19 mouse cellular contexts compared by ENCODE assay signal in the genomic region with DNA sequence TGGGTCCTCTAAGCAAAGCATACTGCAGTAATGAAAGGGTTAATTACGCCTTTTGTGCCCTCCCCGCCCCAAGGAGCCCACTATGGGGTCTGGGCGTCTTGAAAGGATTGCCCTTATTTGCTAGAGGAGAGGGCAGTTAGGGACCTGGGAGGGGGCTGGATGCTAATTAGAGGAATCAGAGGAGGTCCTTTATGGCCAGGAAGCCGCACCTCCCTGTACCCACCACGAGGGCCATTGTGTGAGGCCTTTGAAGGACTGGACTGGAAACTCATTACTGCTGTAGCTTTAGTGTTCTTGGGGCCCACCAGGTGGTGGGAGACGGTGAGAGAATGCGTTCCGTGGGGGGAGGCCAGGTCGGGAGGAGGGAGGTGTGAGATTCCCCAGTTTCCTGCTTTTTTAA. TPM values are rescaled to one million over a fixed set of nuclear protein-coding genes. Genes with fewer than 3 reads are reported as not detected.
DNase-seq lines count a peak whose midpoint lies in the region; ATAC-seq and TF ChIP-seq lines count a peak whose summit lies in the region.
"Had no signal": no experiment of that assay in that cellular context is flagged by ENCODE, and none has a peak within 500 bp of the region (broad histone marks: within the 10 kb centered on the region; RNA-seq: fewer than 3 reads in every experiment).

No protein-coding gene starts in this region.

- peaks cover 89% of the 10 kb centered on the region for H3K27me3 ChIP-seq in forebrain, embryonic 10.5 days (ENCODE audit: poor library complexity, severe bottlenecking)
- H3K27me3 ChIP-seq in forebrain, postnatal 0 days (ENCODE audit: insufficient read depth, low read length), result no peaks in the 10 kb centered on the region
- H3K27me3 ChIP-seq in midbrain, embryonic 16.5 days (ENCODE audit: control insufficient read depth, insufficient read depth, low read depth, low read length), result no peaks in the 10 kb centered on the region
- peaks cover 34% of the 10 kb centered on the region for H3K27me3 ChIP-seq in intestine, postnatal 0 days (replicated peaks; ENCODE audit: control insufficient read depth, insufficient read depth, low read length)

- H3K4me3 ChIP-seq in forebrain, embryonic 10.5 days, result peak overlapping the region; percentile 93
- H3K4me3 ChIP-seq in forebrain, postnatal 0 days (ENCODE audit: low read depth, low read length), result no peak overlapping the region
- H3K4me3 ChIP-seq in midbrain, embryonic 16.5 days (ENCODE audit: low read depth, low read length), result no peak overlapping the region
- no peak overlapping the region for H3K4me3 ChIP-seq in intestine, postnatal 0 days (ENCODE audit: low read depth, low read length)
- H3K4me3 ChIP-seq: embryonic facial prominence, embryonic 15.5 days; heart, embryonic 15.5 days; limb, embryonic 15.5 days had no signal

- no peak overlapping the region for H3K9ac ChIP-seq in forebrain, postnatal 0 days
- peak overlapping the region; percentile 30; the same call in 1 of the 2 replicates for H3K9ac ChIP-seq in midbrain, embryonic 16.5 days (ENCODE audit: low read depth, low read length)
- no peak overlapping the region for H3K9ac ChIP-seq in intestine, postnatal 0 days (ENCODE audit: low read depth, low read length)
- H3K9ac ChIP-seq: embryonic facial prominence, embryonic 15.5 days; heart, embryonic 15.5 days; limb, embryonic 15.5 days had no signal

- H3K9me3 ChIP-seq in forebrain, embryonic 10.5 days, result no peaks in the 10 kb centered on the region
- H3K9me3 ChIP-seq in forebrain, postnatal 0 days (ENCODE audit: low read length), result no peaks in the 10 kb centered on the region
- no peaks in the 10 kb centered on the region for H3K9me3 ChIP-seq in midbrain, embryonic 16.5 days (replicated peaks; ENCODE audit: control insufficient read depth, low read length, poor library complexity, severe bottlenecking)
- H3K9me3 ChIP-seq in intestine, postnatal 0 days (ENCODE audit: control insufficient read depth), result no peaks in the 10 kb centered on the region
- H3K9me3 ChIP-seq: embryonic facial prominence, embryonic 15.5 days; heart, embryonic 15.5 days; limb, embryonic 15.5 days had no signal

- peak overlapping the region; percentile 100 for H3K27ac ChIP-seq in forebrain, embryonic 10.5 days
- no peak overlapping the region for H3K27ac ChIP-seq in forebrain, postnatal 0 days (ENCODE audit: low read depth, low read length)
- H3K27ac ChIP-seq in midbrain, embryonic 16.5 days (ENCODE audit: low read length), result peak overlapping the region; percentile 51
- H3K27ac ChIP-seq in intestine, postnatal 0 days (ENCODE audit: low read depth, low read length), result no peak overlapping the region
- H3K27ac ChIP-seq: embryonic facial prominence, embryonic 15.5 days; heart, embryonic 15.5 days; limb, embryonic 15.5 days had no signal

- H3K4me1 ChIP-seq in forebrain, embryonic 10.5 days, result peaks cover 100% of the 10 kb centered on the region
- peaks cover 65% of the 10 kb centered on the region for H3K4me1 ChIP-seq in forebrain, postnatal 0 days (ENCODE audit: insufficient read depth)
- peaks cover 91% of the 10 kb centered on the region for H3K4me1 ChIP-seq in midbrain, embryonic 16.5 days (ENCODE audit: control insufficient read depth, insufficient read depth, low read length)
- no peaks in the 10 kb centered on the region for H3K4me1 ChIP-seq in intestine, postnatal 0 days (replicated peaks; ENCODE audit: control insufficient read depth, insufficient read depth, low read length)

- DNase-seq in forebrain, embryonic 10.5 days (ENCODE audit: extremely low spot score, low spot score), result peak; percentile 76
- DNase-seq in forebrain, postnatal 0 days, result no peak
- peak; percentile 71 for DNase-seq in brain, embryonic 14.5 days (ENCODE audit: low read depth)
- peak; percentile 63 for DNase-seq in forelimb bud, embryonic 11.5 days (ENCODE audit: low read depth, low spot score)
- DNase-seq in left cerebral cortex, postnatal 36 days (ENCODE audit: low spot score in 2 of 2), result no peak
- DNase-seq in thymus, adult 18-20 months, result no peak
- DNase-seq: adrenal gland, adult 8-10 months; cerebellum, adult 18-20 months; kidney, adult 18-20 months; lung, postnatal 36 days had no signal

- peaks cover 14% of the 10 kb centered on the region for H3K36me3 ChIP-seq in forebrain, embryonic 10.5 days (replicated peaks)
- H3K36me3 ChIP-seq in forebrain, postnatal 0 days (ENCODE audit: insufficient read depth), result no peaks in the 10 kb centered on the region
- no peaks in the 10 kb centered on the region for H3K36me3 ChIP-seq in midbrain, embryonic 16.5 days (ENCODE audit: control insufficient read depth, insufficient read depth, low read length)
- no peaks in the 10 kb centered on the region for H3K36me3 ChIP-seq in intestine, postnatal 0 days (ENCODE audit: control insufficient read depth, insufficient read depth)
- H3K36me3 ChIP-seq: embryonic facial prominence, embryonic 15.5 days; heart, embryonic 15.5 days; limb, embryonic 15.5 days had no signal

- intact Hi-C loops in left cerebral cortex, postnatal 36 days (cut with DNase I), result no loop called here

- TF ChIP-seq CTCF in forebrain, postnatal 0 days (IDR thresholded peaks at IDR 0.05; ENCODE audit: low read depth), result no peak
- TF ChIP-seq CTCF in brain, embryonic 14.5 days (IDR thresholded peaks at IDR 0.05; ENCODE audit: borderline replicate concordance, extremely low read depth, insufficient read depth, insufficient read length), result peak; percentile 25; the same call in 1 of the 2 replicates
- TF ChIP-seq CTCF in intestine, postnatal 0 days (IDR thresholded peaks at IDR 0.05; ENCODE audit: low read depth), result no peak

- no peak overlapping the region for H3K4me2 ChIP-seq in forebrain, postnatal 0 days (ENCODE audit: low read depth)
- H3K4me2 ChIP-seq in midbrain, embryonic 16.5 days (ENCODE audit: low read length), result peak overlapping the region; percentile 15
- H3K4me2 ChIP-seq in intestine, postnatal 0 days (replicated peaks; ENCODE audit: low read depth), result no peak overlapping the region
- H3K4me2 ChIP-seq: embryonic facial prominence, embryonic 15.5 days; heart, embryonic 15.5 days; limb, embryonic 15.5 days had no signal

- no peak for ATAC-seq in forebrain, postnatal 0 days
- no peak for ATAC-seq in midbrain, embryonic 16.5 days
- ATAC-seq in intestine, postnatal 0 days, result no peak

- TF ChIP-seq POLR2A in brain, embryonic 14.5 days (IDR thresholded peaks at IDR 0.05; ENCODE audit: borderline replicate concordance, extremely low read depth, insufficient read depth, insufficient read length, poor library complexity, severe bottlenecking), result no peak

- 2% methylated on average over 9 of the region's 9 CpGs for WGBS in forebrain, embryonic 10.5 days
- 5% methylated on average over 9 of the region's 9 CpGs for WGBS in forebrain, postnatal 0 days
- 4% methylated on average over 9 of the region's 9 CpGs for whole genome bisulfite sequencing in midbrain, embryonic 16.5 days
- WGBS in intestine, postnatal 0 days, result 26% methylated on average over 9 of the region's 9 CpGs

RNA-seq across cellular contexts. Expression of a gene that starts 6.4 kb away (rescaled TPM):
- 1.8 and 3.3 TPM in 2 replicates for polyA plus RNA-seq in forebrain, embryonic 10.5 days (2016; fragmentation: Nextera tagmentation; extraction: Ambion mirVana)
- total RNA-seq in forebrain, postnatal 0 days (2014; rRNA removed), result 3.4 and 5.0 TPM in 2 replicates
- 0.31 and 0.48 TPM in 2 replicates for polyA plus RNA-seq in forebrain, postnatal 0 days (2015; fragmentation: Nextera tagmentation; extraction: Ambion mirVana)
- polyA plus RNA-seq in brain, embryonic 14.5 days (2012; rRNA removed), result 21.7 and 23.3 TPM in 2 replicates
- polyA plus RNA-seq in midbrain, embryonic 16.5 days (2015; fragmentation: Nextera tagmentation; extraction: Ambion mirVana), result 2.8 and 4.0 TPM in 2 replicates
- not detected in 2 replicates for polyA plus RNA-seq in intestine, postnatal 0 days (2015; fragmentation: Nextera tagmentation; extraction: Ambion mirVana)
- total RNA-seq in left cerebral cortex, postnatal 36 days (2021), result 1 to 10 TPM; 5.4 to 6.2 TPM
- total RNA-seq: gastrocnemius, adult 18-20 months; neutrophil, adult 5-6 weeks had no signal
- polyA plus RNA-seq: heart, embryonic 15.5 days; small intestine, adult 2 months had no signal

RNA-seq across cellular contexts. Expression of a gene that starts 6.4 kb away (rescaled TPM):
- 4.1 and 4.2 TPM in 2 replicates for polyA plus RNA-seq in forebrain, embryonic 10.5 days (2016; fragmentation: Nextera tagmentation; extraction: Ambion mirVana)
- total RNA-seq in forebrain, postnatal 0 days (2014; rRNA removed), result 13.3 and 14.9 TPM in 2 replicates
- polyA plus RNA-seq in forebrain, postnatal 0 days (2015; fragmentation: Nextera tagmentation; extraction: Ambion mirVana), result 14.7 and 15.1 TPM in 2 replicates
- polyA plus RNA-seq in brain, embryonic 14.5 days (2012; rRNA removed), result 22.9 and 25.1 TPM in 2 replicates
- polyA plus RNA-seq in midbrain, embryonic 16.5 days (2015; fragmentation: Nextera tagmentation; extraction: Ambion mirVana), result 16.2 and 18.0 TPM in 2 replicates
- polyA plus RNA-seq in intestine, postnatal 0 days (2015; fragmentation: Nextera tagmentation; extraction: Ambion mirVana), result 0.08 TPM in 1 of 2 replicates, not detected in the other
- total RNA-seq in left cerebral cortex, postnatal 36 days (2021), result 1 to 10 TPM; 6.3 to 6.4 TPM
- total RNA-seq: gastrocnemius, adult 18-20 months; neutrophil, adult 5-6 weeks had no signal
- polyA plus RNA-seq: heart, embryonic 15.5 days had no signal

RNA-seq across cellular contexts. Expression of a gene that starts 31.9 kb away (rescaled TPM):
- not detected in 2 replicates for polyA plus RNA-seq in forebrain, embryonic 10.5 days (2016; fragmentation: Nextera tagmentation; extraction: Ambion mirVana)
- total RNA-seq in forebrain, postnatal 0 days (2014; rRNA removed), result 0.92 TPM in 1 of 2 replicates, not detected in the other
- not detected in 2 replicates for polyA plus RNA-seq in forebrain, postnatal 0 days (2015; fragmentation: Nextera tagmentation; extraction: Ambion mirVana)
- not detected in 2 replicates for polyA plus RNA-seq in brain, embryonic 14.5 days (2012; rRNA removed)
- 0.28 and 0.63 TPM in 2 replicates for polyA plus RNA-seq in midbrain, embryonic 16.5 days (2015; fragmentation: Nextera tagmentation; extraction: Ambion mirVana)
- polyA plus RNA-seq in intestine, postnatal 0 days (2015; fragmentation: Nextera tagmentation; extraction: Ambion mirVana), result not detected in 2 replicates
- total RNA-seq in left cerebral cortex, postnatal 36 days (2021), result not detected
- total RNA-seq: adrenal gland, adult 8-10 months; gastrocnemius, adult 18-20 months; layer of hippocampus, postnatal 10 days; neutrophil, adult 5-6 weeks had no signal
- polyA plus RNA-seq: embryonic facial prominence, embryonic 15.5 days; heart, embryonic 15.5 days; limb, embryonic 15.5 days; small intestine, adult 2 months had no signal

RNA-seq across cellular contexts. Expression of a gene that starts 58.2 kb away (rescaled TPM):
- polyA plus RNA-seq in forebrain, embryonic 10.5 days (2016; fragmentation: Nextera tagmentation; extraction: Ambion mirVana), result 1.4 and 1.5 TPM in 2 replicates
- 2.6 and 3.2 TPM in 2 replicates for total RNA-seq in forebrain, postnatal 0 days (2014; rRNA removed)
- polyA plus RNA-seq in forebrain, postnatal 0 days (2015; fragmentation: Nextera tagmentation; extraction: Ambion mirVana), result 0.70 and 1.2 TPM in 2 replicates
- 1.3 TPM in 2 replicates for polyA plus RNA-seq in brain, embryonic 14.5 days (2012; rRNA removed)
- polyA plus RNA-seq in midbrain, embryonic 16.5 days (2015; fragmentation: Nextera tagmentation; extraction: Ambion mirVana), result 1.7 and 2.4 TPM in 2 replicates
- 33.7 and 39.3 TPM in 2 replicates for polyA plus RNA-seq in intestine, postnatal 0 days (2015; fragmentation: Nextera tagmentation; extraction: Ambion mirVana)
- total RNA-seq in left cerebral cortex, postnatal 36 days (2021), result 10 to 100 TPM; 29.6 to 31.5 TPM
- total RNA-seq: neutrophil, adult 5-6 weeks had no signal

Comparison
In these comparisons a context has a peak if more than half of its experiments do, and no peak if none do; other contexts are left out.
1. DNase-seq: peak in forebrain, embryonic 10.5 days (single experiment), brain, embryonic 14.5 days (single experiment) and forelimb bud, embryonic 11.5 days (single experiment); none in forebrain, postnatal 0 days (single experiment), left cerebral cortex, postnatal 36 days (0 of 2) and thymus, adult 18-20 months (0 of 2).
2. H3K27ac ChIP-seq: peak in forebrain, embryonic 10.5 days (single experiment) and midbrain, embryonic 16.5 days (single experiment); none in forebrain, postnatal 0 days (single experiment) and intestine, postnatal 0 days (single experiment).